Mouse (Mus musculus) thymus, postnatal 10 days (tissue): Measurements from ENCODE around the gene Cyp2e1.
"Not testable (repeated sequence)": the region's sequence is repeated elsewhere in the genome, so short reads cannot be mapped to it uniquely, and the experiment has no call there.

Experiments
- DNase-seq, 2 experiments: peaks; one replicate each; pipeline ENCODE4 v3.0.0; 2021; ENCODE audit warnings: low spot score in 2 of 2

Gene Cyp2e1

GRCm38 (mm10) chr7:140763447-140764020 lies at the start of gene Cyp2e1:
TSS of gene Cyp2e1 (plus strand) at chr7:140763739.
- no peak for DNase-seq

GRCm38 (mm10) chr7:140717155-140718055 lies 46.1 kb upstream of the Cyp2e1 start:
- DNase-seq, result no peak

GRCm38 (mm10) chr7:140721095-140721494 lies 42.4 kb upstream of the Cyp2e1 start:
- no peak for DNase-seq

GRCm38 (mm10) chr7:140725558-140725957 lies 38.0 kb upstream of the Cyp2e1 start:
- DNase-seq, result no peak

GRCm38 (mm10) chr7:140733162-140733561 lies 30.4 kb upstream of the Cyp2e1 start:
- no peak for DNase-seq

- DNase-seq, result no peak
Observed at GRCm38 (mm10) chr7:140747402-140747801, 16.1 kb upstream of the Cyp2e1 start.

GRCm38 (mm10) chr7:140748116-140748826 lies 15.3 kb upstream of the Cyp2e1 start:
- no peak for DNase-seq

GRCm38 (mm10) chr7:140748827-140749160 lies 14.7 kb upstream of the Cyp2e1 start:
- no peak for DNase-seq

GRCm38 (mm10) chr7:140754556-140754955 lies 9.0 kb upstream of the Cyp2e1 start:
- DNase-seq, result no peak

- DNase-seq, result no peak
Observed at GRCm38 (mm10) chr7:140756151-140756854, 7.2 kb upstream of the Cyp2e1 start.

- DNase-seq, result no peak
Observed at GRCm38 (mm10) chr7:140760647-140761046, 2.9 kb upstream of the Cyp2e1 start.

GRCm38 (mm10) chr7:140765391-140765790 lies 1.9 kb downstream of the Cyp2e1 start:
- not testable (repeated sequence) for DNase-seq

GRCm38 (mm10) chr7:140765888-140766739 lies 2.6 kb downstream of the Cyp2e1 start:
- no peak for DNase-seq

- DNase-seq, result no peak
Observed at GRCm38 (mm10) chr7:140780548-140780947, 17.0 kb downstream of the Cyp2e1 start.

GRCm38 (mm10) chr7:140787406-140788052 lies 24.0 kb downstream of the Cyp2e1 start, which contains the start of gene Syce1:
TSS of gene Syce1 (minus strand) at chr7:140787852.
- DNase-seq, result no peak

GRCm38 (mm10) chr7:140788053-140788435 lies 24.5 kb downstream of the Cyp2e1 start:
- DNase-seq, result no peak

GRCm38 (mm10) chr7:140793541-140793940 lies 30.0 kb downstream of the Cyp2e1 start:
- DNase-seq, result no peak

- DNase-seq, result no peak
Observed at GRCm38 (mm10) chr7:140797619-140798018, 34.1 kb downstream of the Cyp2e1 start.

- no peak for DNase-seq
Observed at GRCm38 (mm10) chr7:140798212-140798611, 34.7 kb downstream of the Cyp2e1 start.

- DNase-seq, result no peak
Observed at GRCm38 (mm10) chr7:140802629-140803028, 39.1 kb downstream of the Cyp2e1 start.
